Mouse (Mus musculus) midbrain, embryonic 14.5 days (tissue): ENCODE data around the gene Tmem208. TPM values are rescaled to one million over a fixed set of nuclear protein-coding genes. Genes with fewer than 3 reads are reported as not detected.
A peak's percentile ranks its signal among the peaks of the same experiment; 100 is the strongest.

ENCODE experiments used
- ATAC-seq: fragments of 200-750 bp; cut with Nextera tagmentation; 2 replicates; pipeline ENCODE4 v1.8.0; 2017; ENCODE audit warnings: moderate number of reproducible peaks, moderate library complexity; ENCODE audit not compliant: low FRiP score, low TSS enrichment
- DNase-seq: peaks from one replicate; pipeline ENCODE4 v3.0.0-alpha.2; 2015
- H3K27ac ChIP-seq: fragments of 300-500 bp; sonication (generic); replicated peaks from 2 replicates; pipeline ENCODE4 v1.5.1; 2014; ENCODE audit warnings: mild to moderate bottlenecking, low read depth, low read length, moderate library complexity
- H3K27me3 ChIP-seq: fragments of 300-500 bp; sonication (generic); 2 replicates; pipeline ENCODE4 v1.6.1; 2014; ENCODE audit warnings: low read length, control low read depth, mixed read lengths; ENCODE audit not compliant: control insufficient read depth, insufficient read depth
- H3K36me3 ChIP-seq: fragments of 300-500 bp; sonication (generic); 2 replicates; pipeline ENCODE4 v1.6.1; 2014; ENCODE audit warnings: low read length, control low read depth; ENCODE audit not compliant: control insufficient read depth, insufficient read depth
- H3K4me1 ChIP-seq: fragments of 300-500 bp; sonication (generic); 2 replicates; pipeline ENCODE4 v1.6.1; 2014; ENCODE audit warnings: mild to moderate bottlenecking, antibody characterized with exemption, low read length, control low read depth; ENCODE audit not compliant: control insufficient read depth, insufficient read depth
- H3K4me2 ChIP-seq: fragments of 300-500 bp; sonication (generic); 2 replicates; pipeline ENCODE4 v1.6.1; 2014; ENCODE audit warnings: mild to moderate bottlenecking, low read length, moderate library complexity
- H3K4me3 ChIP-seq: fragments of 300-500 bp; sonication (generic); replicated peaks from 2 replicates; pipeline ENCODE4 v1.5.1; 2014; ENCODE audit warnings: low read depth, low read length
- H3K9ac ChIP-seq: fragments of 300-500 bp; sonication (generic); replicated peaks from 2 replicates; pipeline ENCODE4 v1.6.1; 2014; ENCODE audit warnings: mild to moderate bottlenecking, low read length, moderate library complexity
- H3K9me3 ChIP-seq: fragments of 300-500 bp; sonication (generic); 2 replicates; pipeline ENCODE4 v1.6.1; 2016; ENCODE audit warnings: low read length, control low read depth, mixed read lengths; ENCODE audit not compliant: control insufficient read depth
- WGBS: fragments of 180-500 bp; shearing (Covaris S2); extraction: QIAGEN DNeasy Blood & Tissue Kit; methylation state at CpG from one replicate; pipeline ENCODE4 v1.1.7; 2014; 5-methylcytosine and 5-hydroxymethylcytosine counted together
- polyA plus RNA-seq: library from polyadenylated mRNA; unstranded; fragments of >200 nt; fragmentation: Nextera tagmentation; extraction: Ambion mirVana; gene quantifications from 2 replicates; pipeline ENCODE4 v1.2.1, GENCODE M21; 2014

Tmem208 gene
- polyA plus RNA-seq, 1 experiment from 2014 or later, result 122 TPM

DNA sequence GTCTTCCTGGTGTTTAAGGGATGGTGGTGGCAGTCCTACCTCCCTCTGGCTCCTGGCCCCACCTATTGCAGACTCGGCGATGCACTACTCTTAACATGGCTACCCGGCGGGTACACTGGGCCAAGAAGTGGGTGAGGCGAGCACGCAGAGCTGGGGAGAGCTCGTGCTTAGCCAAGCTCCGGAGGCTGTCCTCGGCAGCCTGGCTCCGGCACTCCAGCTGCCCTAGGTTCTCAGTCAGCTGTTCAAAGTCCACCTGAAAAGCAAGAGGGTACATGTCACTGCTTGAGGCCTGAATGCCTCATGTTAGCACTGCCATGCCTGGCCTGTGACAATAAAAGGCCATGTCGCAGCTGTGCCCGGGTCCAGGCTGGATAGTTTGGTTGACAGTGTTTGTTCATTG lies 4.2 kb downstream of the Tmem208 start:
- ATAC-seq (no peak), DNase-seq (no peak)
- 94% methylated on average over 12 of the region's 12 CpGs for WGBS
- H3K9ac ChIP-seq, result no peak overlapping the region
- H3K4me2 ChIP-seq, result no peak overlapping the region
- H3K4me3 ChIP-seq, result no peak overlapping the region
- H3K27me3 ChIP-seq, result no peaks in the 10 kb centered on the region
- H3K4me1 ChIP-seq, result peaks cover 9% of the 10 kb centered on the region
- H3K9me3 ChIP-seq, result no peaks in the 10 kb centered on the region
- H3K27ac ChIP-seq, result no peak overlapping the region
- H3K36me3 ChIP-seq, result peaks cover 51% of the 10 kb centered on the region

DNA sequence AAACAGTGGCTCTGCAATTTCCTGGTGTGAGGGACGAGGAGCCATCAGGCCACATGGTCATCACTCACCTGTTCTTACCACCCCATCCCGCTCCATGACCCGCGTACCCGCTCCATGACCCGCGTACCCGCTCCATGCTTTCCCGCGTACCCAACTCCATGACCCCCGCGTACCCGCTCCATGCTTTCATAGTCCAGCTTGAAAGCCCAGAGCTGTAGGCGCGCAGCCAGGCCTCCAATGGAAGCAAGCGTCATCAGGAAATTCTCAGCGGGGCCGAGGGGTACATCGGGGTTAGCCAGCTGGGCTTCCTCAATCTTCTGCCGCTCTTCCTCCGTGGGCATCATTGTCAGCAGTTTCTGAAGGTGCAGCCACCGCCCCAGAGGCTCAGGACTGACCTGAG lies 5.3 kb downstream of the Tmem208 start:
- Histone ChIP-seq H3K27ac (no peak overlapping the region), H3K4me2 (no peak overlapping the region), H3K4me1 (peaks cover 7% of the 10 kb centered on the region), H3K9me3 (no peaks in the 10 kb centered on the region), H3K36me3 (peaks cover 52% of the 10 kb centered on the region), H3K4me3 (no peak overlapping the region), H3K9ac (no peak overlapping the region), H3K27me3 (no peaks in the 10 kb centered on the region)
- 97% methylated on average over 22 of the region's 22 CpGs for WGBS
- no peak for ATAC-seq
- DNase-seq, result no peak

DNA sequence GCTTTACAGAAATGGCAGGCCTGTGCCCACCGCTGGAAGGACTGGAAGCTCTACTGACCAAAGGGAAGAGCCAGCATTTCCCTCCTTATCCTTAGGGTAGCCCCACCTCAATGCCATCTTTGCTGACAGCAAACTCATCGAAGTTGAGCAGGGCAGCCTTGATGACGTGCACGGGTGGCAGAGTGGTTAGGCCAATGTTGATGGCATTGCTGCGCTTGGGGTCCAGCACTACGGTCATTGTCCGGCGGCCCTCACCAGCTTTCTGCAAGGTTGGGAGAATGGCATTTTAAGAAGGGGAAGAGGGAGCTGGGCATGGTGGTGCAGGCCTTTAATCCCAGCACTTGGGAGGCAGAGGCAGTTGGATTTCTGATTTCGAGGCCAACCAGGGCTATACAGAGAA lies 5.8 kb downstream of the Tmem208 start:
- Histone ChIP-seq H3K36me3 (peaks cover 55% of the 10 kb centered on the region), H3K9me3 (no peaks in the 10 kb centered on the region), H3K4me1 (peaks cover 6% of the 10 kb centered on the region), H3K27me3 (no peaks in the 10 kb centered on the region), H3K9ac (no peak overlapping the region), H3K27ac (no peak overlapping the region), H3K4me2 (no peak overlapping the region), H3K4me3 (no peak overlapping the region)
- DNase-seq, result no peak
- ATAC-seq, result no peak
- WGBS, result 95% methylated on average over 9 of the region's 9 CpGs

DNA sequence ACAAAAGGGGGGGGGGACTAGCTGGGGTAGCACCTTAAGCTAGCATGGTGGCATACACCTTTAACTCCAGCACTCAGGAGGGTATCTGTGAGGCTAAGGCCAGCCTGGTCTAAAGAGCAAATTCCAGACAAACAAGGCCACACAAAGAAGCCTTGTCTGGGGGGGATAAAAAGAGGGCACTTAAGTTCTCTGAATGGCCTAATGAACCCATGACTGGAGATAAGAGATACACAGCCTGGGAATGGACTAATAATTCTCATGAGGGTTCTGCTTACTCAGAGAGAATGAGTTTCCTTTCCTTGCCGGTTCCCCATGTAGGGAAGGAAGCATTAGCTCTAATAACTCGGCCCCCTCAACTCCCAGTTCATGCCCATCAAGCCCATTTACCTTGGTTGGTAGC lies 6.4 kb downstream of the Tmem208 start:
- H3K4me1 ChIP-seq, result peaks cover under 1% of the 10 kb centered on the region

DNA sequence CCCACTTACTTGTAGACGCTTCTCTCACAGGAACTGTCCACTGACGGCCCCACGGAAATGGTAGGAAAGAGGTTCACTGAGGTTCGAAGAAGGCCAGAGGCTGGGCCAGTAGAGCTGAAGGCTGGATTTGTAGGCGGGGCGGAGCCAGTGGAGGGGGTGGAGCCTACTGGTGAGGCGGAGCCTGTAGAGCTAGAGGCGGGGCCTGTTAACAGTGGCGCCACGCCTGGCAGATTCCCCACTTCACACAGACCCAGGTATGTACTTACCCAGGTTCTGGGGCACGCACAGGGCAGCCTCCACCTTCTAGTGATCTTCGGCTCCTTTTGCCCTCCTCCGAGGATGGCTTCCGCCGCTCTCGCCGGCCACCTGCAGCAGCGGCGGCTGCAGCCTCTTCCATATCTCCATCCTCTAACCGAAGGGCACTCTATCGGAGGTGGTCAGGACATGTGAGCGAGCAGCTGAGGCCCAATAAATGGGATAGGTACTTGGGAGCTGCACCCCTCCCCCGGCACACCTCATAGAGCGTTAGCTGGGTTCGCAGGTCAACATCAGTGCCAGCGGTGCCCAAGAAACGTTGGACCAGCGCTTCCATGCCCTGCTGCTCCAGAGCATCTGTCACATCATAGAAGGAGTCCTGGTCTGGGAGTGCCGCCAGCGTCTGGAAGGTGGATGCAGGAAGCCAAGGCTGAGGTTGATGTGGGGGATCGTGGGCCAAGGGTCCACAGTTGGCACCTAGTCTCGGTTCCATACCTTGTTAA lies 10.4 kb downstream of the Tmem208 start:
- DNase-seq, result peak; percentile 17
- Histone ChIP-seq H3K4me2 (peak overlapping the region; percentile 12; the same call in 1 of the 2 replicates), H3K27ac (no peak overlapping the region), H3K9ac (no peak overlapping the region), H3K4me3 (no peak overlapping the region), H3K9me3 (no peaks in the 10 kb centered on the region), H3K36me3 (peaks cover 17% of the 10 kb centered on the region), H3K27me3 (no peaks in the 10 kb centered on the region), H3K4me1 (no peaks in the 10 kb centered on the region)
- WGBS, result 45% methylated on average over 32 of the region's 32 CpGs
- peak; percentile 22; the same call in 1 of the 2 replicates for ATAC-seq

More for the DNA sequence above, 6.4 kb downstream of the Tmem208 start:
- no peak for DNase-seq
- Histone ChIP-seq H3K27ac (no peak overlapping the region), H3K27me3 (no peaks in the 10 kb centered on the region), H3K9ac (no peak overlapping the region), H3K4me3 (no peak overlapping the region), H3K9me3 (no peaks in the 10 kb centered on the region), H3K4me2 (no peak overlapping the region), H3K36me3 (peaks cover 55% of the 10 kb centered on the region)
- ATAC-seq, result no peak
- 90% methylated on average over 2 of the region's 2 CpGs for WGBS

DNA sequence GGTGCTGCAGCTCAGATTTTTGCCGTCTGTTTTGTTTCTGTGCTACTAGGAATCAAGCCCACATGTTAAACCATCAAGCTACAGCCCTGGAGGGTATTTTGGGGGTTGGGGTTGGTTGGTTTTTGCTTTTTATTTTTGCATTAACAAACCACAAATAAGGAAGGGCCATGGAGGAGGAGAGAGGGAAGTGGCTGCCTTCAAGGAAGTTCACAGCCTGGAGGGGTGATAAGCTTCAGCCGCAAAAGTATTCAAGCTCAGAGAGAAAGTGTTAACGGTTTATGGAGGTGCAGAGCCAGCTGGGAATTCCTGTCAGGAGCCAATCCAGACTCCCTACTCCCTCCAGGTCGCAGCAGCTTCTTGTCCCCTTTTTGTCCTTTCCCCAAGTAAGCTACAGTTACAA lies 12.8 kb downstream of the Tmem208 start:
- no peaks in the 10 kb centered on the region for H3K27me3 ChIP-seq
- H3K9ac ChIP-seq, result no peak overlapping the region
- WGBS, result 72% methylated on average over 4 of the region's 4 CpGs
- H3K4me3 ChIP-seq, result no peak overlapping the region
- no peak overlapping the region for H3K27ac ChIP-seq
- no peaks in the 10 kb centered on the region for H3K4me1 ChIP-seq
- no peak overlapping the region for H3K4me2 ChIP-seq
- ATAC-seq, result no peak
- H3K36me3 ChIP-seq, result peaks cover 12% of the 10 kb centered on the region; the same call in 1 of the 2 replicates
- no peaks in the 10 kb centered on the region for H3K9me3 ChIP-seq
- DNase-seq, result no peak

- no peak overlapping the region for H3K4me2 ChIP-seq
- H3K9me3 ChIP-seq, result no peaks in the 10 kb centered on the region
- H3K9ac ChIP-seq, result no peak overlapping the region
- ATAC-seq (no peak), DNase-seq (no peak)
- no peak overlapping the region for H3K27ac ChIP-seq
- WGBS, result 87% methylated on average over 6 of the region's 6 CpGs
- no peaks in the 10 kb centered on the region for H3K27me3 ChIP-seq
- 0 out of 2 replicates have a peak, but pooled peaks cover 4% of the 10 kb centered on the region for H3K36me3 ChIP-seq
- H3K4me1 ChIP-seq, result no peaks in the 10 kb centered on the region
- no peak overlapping the region for H3K4me3 ChIP-seq
Measured at GRCm38 (mm10) chr8:105339886-105340635, 13.9 kb downstream of the Tmem208 start.

DNA sequence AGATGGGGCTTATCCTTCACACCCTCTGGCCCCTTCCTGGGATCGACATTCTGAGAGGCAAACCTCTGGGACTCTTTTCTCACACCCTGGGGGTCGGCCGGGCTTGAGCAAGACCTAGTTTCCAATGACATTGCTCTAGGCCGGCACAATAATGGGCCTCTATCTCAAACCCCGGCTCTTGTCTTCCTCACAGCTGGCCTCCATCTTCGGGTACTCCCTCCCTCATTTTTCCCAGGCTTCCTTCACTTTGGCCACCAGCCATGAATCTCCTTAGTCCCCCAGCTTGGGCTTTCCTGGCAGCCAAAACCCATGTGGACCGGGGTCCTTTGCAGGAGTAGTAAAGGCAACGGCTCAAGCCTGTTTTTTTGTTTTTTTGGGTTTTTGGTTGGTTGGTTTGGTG lies 15.2 kb downstream of the Tmem208 start:
- Histone ChIP-seq H3K36me3 (0 out of 2 replicates have a peak, but pooled peaks cover 4% of the 10 kb centered on the region), H3K9ac (no peak overlapping the region), H3K4me2 (no peak overlapping the region), H3K4me1 (0 out of 2 replicates have a peak, but pooled peaks cover under 1% of the 10 kb centered on the region), H3K27me3 (no peaks in the 10 kb centered on the region), H3K27ac (no peak overlapping the region), H3K4me3 (no peak overlapping the region), H3K9me3 (no peaks in the 10 kb centered on the region)
- 44% methylated on average over 8 of the region's 8 CpGs for WGBS
- DNase-seq (peak; percentile 38), ATAC-seq (no peak)
